Mouse (Mus musculus) brain, embryonic 14.5 days (tissue): ENCODE results near the gene Mlip.

ENCODE experiments used
- CTCF ChIP-seq: fragments of 200-500 bp; IDR thresholded peaks from 2 replicates; pipeline ENCODE4 v1.5.1; 2012; ENCODE audit warnings: inconsistent platforms, mild to moderate bottlenecking, moderate library complexity, borderline replicate concordance; ENCODE audit not compliant: insufficient read depth, insufficient read length; ENCODE audit errors: extremely low read depth
- POLR2A ChIP-seq: fragments of 200-500 bp; IDR thresholded peaks from 2 replicates; pipeline ENCODE4 v1.6.1; 2012; ENCODE audit warnings: mild to moderate bottlenecking, inconsistent platforms, borderline replicate concordance; ENCODE audit not compliant: poor library complexity, insufficient read depth, insufficient read length, severe bottlenecking; ENCODE audit errors: extremely low read depth

GRCm38 (mm10) chr9:77382514-77382913, 29.7 kb upstream of the Mlip start:
- no peak for TF ChIP-seq CTCF
- TF ChIP-seq POLR2A: no peak
